Mouse (Mus musculus): ENCODE results near the gene Selenon.

The Selenon gene

DNA sequence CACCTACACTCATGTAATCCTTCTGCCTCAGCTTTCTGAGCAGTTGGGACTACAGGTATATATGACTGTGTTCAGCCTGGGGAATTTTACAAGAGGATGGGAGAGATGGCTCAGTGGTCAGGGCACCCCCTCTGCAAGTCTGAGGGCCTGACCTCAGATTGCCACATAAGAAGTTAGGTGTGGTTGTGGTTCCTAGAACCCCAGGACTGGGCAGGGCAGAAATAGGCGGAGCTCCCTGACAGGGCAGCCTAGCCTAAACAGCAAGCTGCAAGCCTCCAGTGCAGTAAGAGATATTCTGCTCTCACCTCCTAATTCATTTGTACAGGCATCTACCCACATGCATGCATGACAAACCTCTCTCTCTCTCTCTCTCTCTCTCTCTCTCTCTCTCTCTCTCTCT lies 34.7 kb upstream of the Selenon start:
- H3K36me3 ChIP-seq (ENCODE audit: control insufficient read depth, insufficient read depth, low read length, poor library complexity, severe bottlenecking): no peaks in the 10 kb centered on the region
- DNase-seq (ENCODE audit: low read depth, low spot score): no peak
- no peaks in the 10 kb centered on the region for H3K27me3 ChIP-seq (ENCODE audit: control insufficient read depth, insufficient read depth, low read length, poor library complexity, severe bottlenecking)

DNA sequence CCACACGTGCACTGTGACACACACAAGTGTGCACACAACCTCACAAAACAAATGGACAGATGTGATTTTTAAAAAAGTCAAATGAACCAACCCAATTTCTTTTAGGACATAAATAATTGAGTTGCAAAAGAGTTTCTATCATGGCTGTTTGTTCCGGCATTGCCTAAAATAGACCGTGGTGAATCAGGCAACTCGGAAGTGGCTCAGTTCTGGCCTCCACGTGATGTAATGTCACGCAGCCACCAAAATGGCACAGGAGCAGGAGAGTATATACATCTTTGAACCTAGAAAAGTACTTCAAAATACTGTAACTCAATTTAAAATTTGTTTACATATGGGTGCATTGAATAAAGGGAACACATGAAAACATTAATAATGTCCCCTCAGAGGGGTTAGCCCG lies 34.2 kb upstream of the Selenon start:
- H3K36me3 ChIP-seq (ENCODE audit: control insufficient read depth, insufficient read depth, low read length, poor library complexity, severe bottlenecking): no peaks in the 10 kb centered on the region
- DNase-seq (ENCODE audit: low read depth, low spot score): no peak
- H3K27me3 ChIP-seq (ENCODE audit: control insufficient read depth, insufficient read depth, low read length, poor library complexity, severe bottlenecking): no peaks in the 10 kb centered on the region

GRCm38 (mm10) chr4:134583513-134583912 lies 31.5 kb upstream of the Selenon start:
- Histone ChIP-seq H3K36me3 (ENCODE audit: control insufficient read depth, insufficient read depth, low read length, poor library complexity, severe bottlenecking) (no peaks in the 10 kb centered on the region), H3K27me3 (ENCODE audit: control insufficient read depth, insufficient read depth, low read length, poor library complexity, severe bottlenecking) (no peaks in the 10 kb centered on the region)
- peak; percentile 78 for DNase-seq (ENCODE audit: low read depth, low spot score)

- Histone ChIP-seq H3K36me3 (ENCODE audit: control insufficient read depth, insufficient read depth, low read length, poor library complexity, severe bottlenecking) (no peaks in the 10 kb centered on the region), H3K27me3 (ENCODE audit: control insufficient read depth, insufficient read depth, low read length, poor library complexity, severe bottlenecking) (no peaks in the 10 kb centered on the region)
- no peak for DNase-seq (ENCODE audit: low read depth, low spot score)
Observed at GRCm38 (mm10) chr4:134581365-134581764, 29.4 kb upstream of the Selenon start.

- no peak for DNase-seq (ENCODE audit: low read depth, low spot score)
- Histone ChIP-seq H3K36me3 (ENCODE audit: control insufficient read depth, insufficient read depth, low read length, poor library complexity, severe bottlenecking) (no peaks in the 10 kb centered on the region), H3K27me3 (ENCODE audit: control insufficient read depth, insufficient read depth, low read length, poor library complexity, severe bottlenecking) (no peaks in the 10 kb centered on the region)
Observed at GRCm38 (mm10) chr4:134580351-134581148, 28.6 kb upstream of the Selenon start.

DNA sequence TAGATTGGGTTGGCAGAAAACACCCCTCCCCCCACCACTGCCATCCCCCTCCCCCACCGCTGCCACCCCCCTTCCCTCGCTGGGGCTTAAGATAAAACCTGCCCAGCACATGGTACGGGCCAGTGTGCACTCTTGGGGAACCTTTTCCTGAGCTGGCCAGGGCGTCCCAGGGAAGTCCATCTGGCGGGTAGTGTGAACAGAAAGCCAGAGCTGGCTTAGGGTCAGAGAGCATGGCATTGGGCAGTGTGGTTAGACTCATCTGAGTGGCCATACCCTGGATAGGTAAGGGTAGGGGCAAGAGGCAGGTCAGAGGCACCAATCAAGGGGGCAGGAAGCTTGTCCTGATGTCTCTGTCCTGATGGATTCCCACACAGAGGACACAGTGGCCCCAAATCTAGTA lies 27.7 kb upstream of the Selenon start:
- no peaks in the 10 kb centered on the region for H3K36me3 ChIP-seq (ENCODE audit: control insufficient read depth, insufficient read depth, low read length, poor library complexity, severe bottlenecking)
- H3K27me3 ChIP-seq (ENCODE audit: control insufficient read depth, insufficient read depth, low read length, poor library complexity, severe bottlenecking): no peaks in the 10 kb centered on the region
- DNase-seq (ENCODE audit: low read depth, low spot score): no peak

GRCm38 (mm10) chr4:134579212-134579611 lies 27.2 kb upstream of the Selenon start:
- no peaks in the 10 kb centered on the region for H3K27me3 ChIP-seq (ENCODE audit: control insufficient read depth, insufficient read depth, low read length, poor library complexity, severe bottlenecking)
- no peak for DNase-seq (ENCODE audit: low read depth, low spot score)
- no peaks in the 10 kb centered on the region for H3K36me3 ChIP-seq (ENCODE audit: control insufficient read depth, insufficient read depth, low read length, poor library complexity, severe bottlenecking)

GRCm38 (mm10) chr4:134578407-134578806 lies 26.4 kb upstream of the Selenon start:
- no peak for DNase-seq (ENCODE audit: low read depth, low spot score)
- H3K27me3 ChIP-seq (ENCODE audit: control insufficient read depth, insufficient read depth, low read length, poor library complexity, severe bottlenecking): no peaks in the 10 kb centered on the region

GRCm38 (mm10) chr4:134577281-134577680 lies 25.3 kb upstream of the Selenon start:
- no peak for DNase-seq (ENCODE audit: low read depth, low spot score)
- H3K27me3 ChIP-seq (ENCODE audit: control insufficient read depth, insufficient read depth, low read length, poor library complexity, severe bottlenecking): no peaks in the 10 kb centered on the region

More at GRCm38 (mm10) chr4:134578407-134578806, 26.4 kb upstream of the Selenon start:
- no peaks in the 10 kb centered on the region for H3K36me3 ChIP-seq (ENCODE audit: control insufficient read depth, insufficient read depth, low read length, poor library complexity, severe bottlenecking)

GRCm38 (mm10) chr4:134575486-134575885 lies 23.5 kb upstream of the Selenon start:
- Histone ChIP-seq H3K27me3 (ENCODE audit: control insufficient read depth, insufficient read depth, low read length, poor library complexity, severe bottlenecking) (no peaks in the 10 kb centered on the region), H3K36me3 (ENCODE audit: control insufficient read depth, insufficient read depth, low read length, poor library complexity, severe bottlenecking) (no peaks in the 10 kb centered on the region)
- no peak for DNase-seq (ENCODE audit: low read depth, low spot score)

More at GRCm38 (mm10) chr4:134577281-134577680, 25.3 kb upstream of the Selenon start:
- H3K36me3 ChIP-seq (ENCODE audit: control insufficient read depth, insufficient read depth, low read length, poor library complexity, severe bottlenecking): no peaks in the 10 kb centered on the region

DNA sequence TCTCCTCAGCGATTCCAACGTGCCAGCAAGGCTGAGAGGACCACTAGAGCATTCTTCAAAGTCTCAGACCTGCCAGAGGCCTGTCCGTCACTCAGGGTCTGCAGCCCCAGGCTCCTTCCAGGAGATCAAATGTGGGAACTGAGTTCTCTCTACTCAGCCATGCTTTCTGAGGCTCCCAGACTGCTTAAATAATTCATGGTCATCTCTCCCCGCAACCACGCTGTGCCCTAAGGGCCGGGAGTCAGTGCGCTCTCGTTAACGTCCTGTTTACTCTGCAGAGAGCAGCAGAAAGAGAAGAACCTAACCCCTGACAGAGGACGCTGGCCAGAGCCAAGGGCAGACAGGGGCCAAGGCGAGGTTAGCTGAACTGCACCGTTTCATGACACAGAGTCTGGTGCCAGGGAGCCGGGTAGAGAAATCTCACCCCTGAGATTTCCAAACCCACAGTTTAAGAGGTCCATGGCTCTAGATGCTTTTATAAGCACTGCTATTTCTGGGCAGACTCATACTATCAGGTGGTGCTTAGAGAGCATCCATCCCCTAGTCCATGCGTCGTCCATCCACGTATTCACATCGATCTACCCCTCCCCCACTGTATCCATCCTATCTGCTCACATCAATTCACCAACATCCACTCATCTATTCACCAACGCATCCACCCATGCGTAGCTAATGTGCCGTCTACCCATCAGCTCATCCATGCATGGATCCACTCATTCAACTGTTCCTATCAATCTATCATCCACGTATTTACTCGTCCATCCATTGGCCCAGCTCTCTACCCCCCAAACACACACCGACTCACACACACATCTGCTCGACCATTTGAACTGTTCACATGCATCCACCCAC lies 20.7 kb upstream of the Selenon start:
- no peaks in the 10 kb centered on the region for H3K36me3 ChIP-seq (ENCODE audit: control insufficient read depth, insufficient read depth, low read length, poor library complexity, severe bottlenecking)
- no peaks in the 10 kb centered on the region for H3K27me3 ChIP-seq (ENCODE audit: control insufficient read depth, insufficient read depth, low read length, poor library complexity, severe bottlenecking)
- DNase-seq (ENCODE audit: low read depth, low spot score): no peak

GRCm38 (mm10) chr4:134570704-134571451 lies 18.9 kb upstream of the Selenon start:
- H3K27me3 ChIP-seq (ENCODE audit: control insufficient read depth, insufficient read depth, low read length, poor library complexity, severe bottlenecking): no peaks in the 10 kb centered on the region
- no peaks in the 10 kb centered on the region for H3K36me3 ChIP-seq (ENCODE audit: control insufficient read depth, insufficient read depth, low read length, poor library complexity, severe bottlenecking)
- DNase-seq (ENCODE audit: low read depth, low spot score): no peak

DNA sequence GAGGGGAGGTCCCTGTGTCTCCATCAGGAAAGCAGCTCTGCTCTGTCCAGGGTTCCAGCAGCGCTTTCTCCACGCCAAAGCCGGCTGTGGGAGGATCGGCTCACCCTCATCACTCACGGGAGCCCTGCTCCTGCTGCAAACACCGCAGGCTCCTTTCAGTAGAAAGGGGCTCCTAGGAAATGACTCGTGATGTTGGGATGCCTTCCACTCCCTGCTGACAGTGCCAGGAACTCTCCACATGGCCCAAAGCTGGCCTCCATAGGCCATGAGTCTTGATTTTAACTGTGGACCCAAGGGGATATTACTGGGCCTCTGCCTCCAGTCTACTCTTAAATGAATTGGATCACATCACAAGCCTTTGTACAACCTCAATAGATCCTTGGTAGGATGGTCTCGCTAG lies 17.9 kb upstream of the Selenon start:
- no peaks in the 10 kb centered on the region for H3K36me3 ChIP-seq (ENCODE audit: control insufficient read depth, insufficient read depth, low read length, poor library complexity, severe bottlenecking)
- DNase-seq (ENCODE audit: low read depth, low spot score): no peak
- H3K27me3 ChIP-seq (ENCODE audit: control insufficient read depth, insufficient read depth, low read length, poor library complexity, severe bottlenecking): no peaks in the 10 kb centered on the region

DNA sequence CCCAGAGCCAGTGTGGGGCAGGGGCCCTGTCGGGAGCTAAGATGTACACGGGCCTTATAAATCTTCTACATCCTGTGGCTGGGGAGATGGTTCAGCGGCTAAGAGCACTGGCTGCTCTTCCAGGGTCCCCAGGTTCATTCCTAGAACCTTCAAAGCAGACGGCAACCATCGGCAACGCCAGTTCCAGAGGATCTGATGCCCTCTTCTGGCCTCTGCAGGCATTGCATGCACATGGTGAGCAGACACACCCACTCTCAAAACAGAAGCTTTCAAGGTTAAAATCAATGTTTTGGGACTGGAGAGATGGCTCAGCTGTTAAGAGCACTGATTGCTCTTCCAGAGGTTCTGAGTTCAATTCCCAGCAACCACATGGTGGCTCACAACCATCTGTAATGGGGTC lies 17.2 kb upstream of the Selenon start:
- no peak for DNase-seq (ENCODE audit: low read depth, low spot score)
- H3K27me3 ChIP-seq (ENCODE audit: control insufficient read depth, insufficient read depth, low read length, poor library complexity, severe bottlenecking): no peaks in the 10 kb centered on the region
- no peaks in the 10 kb centered on the region for H3K36me3 ChIP-seq (ENCODE audit: control insufficient read depth, insufficient read depth, low read length, poor library complexity, severe bottlenecking)

All from splenic B cell, adult 2 months (primary cell).